17 mouse cellular contexts compared by ENCODE assay signal in genomic region chr16:87625816-87626215, GRCm38 (mm10).
A peak's percentile ranks its signal among the peaks of the same experiment; 100 is the strongest.
DNase-seq lines count a peak whose midpoint lies in the region; ATAC-seq and TF ChIP-seq lines count a peak whose summit lies in the region.
"Had no signal": no experiment of that assay in that cellular context is flagged by ENCODE, and none has a peak within 500 bp of the region (broad histone marks: within the 10 kb centered on the region; RNA-seq: fewer than 3 reads in every experiment).

No protein-coding gene starts in this region.

- H3K27me3 ChIP-seq in spleen, adult 2 months (ENCODE audit: control insufficient read depth, insufficient read depth, low read length): no peaks in the 10 kb centered on the region
- H3K27me3 ChIP-seq: embryonic facial prominence, embryonic 12.5 days had no signal

- H3K27ac ChIP-seq in spleen, adult 2 months (ENCODE audit: insufficient read depth, low read length): 0 out of 2 replicates have a peak overlapping the region, but pooled peaks have one; percentile 41
- H3K27ac ChIP-seq in bone marrow, adult 2 months (ENCODE audit: control insufficient read depth, insufficient read depth, low read depth, low read length, poor library complexity): peak overlapping the region; percentile 8; the same call in 1 of the 2 replicates
- H3K27ac ChIP-seq: embryonic facial prominence, embryonic 12.5 days; hindbrain, embryonic 10.5 days; hindbrain, embryonic 14.5 days had no signal

- TF ChIP-seq CTCF in spleen, adult 2 months (IDR thresholded peaks at IDR 0.05; ENCODE audit: extremely low read depth, insufficient read depth, insufficient read length, insufficient replicate concordance): no peak
- TF ChIP-seq CTCF in bone marrow, adult 2 months (IDR thresholded peaks at IDR 0.05; ENCODE audit: control insufficient read depth, insufficient read depth, low read length): no peak

- no peak for TF ChIP-seq POLR2A in spleen, adult 2 months (IDR thresholded peaks at IDR 0.05; ENCODE audit: low read depth, low read length)
- TF ChIP-seq POLR2A in bone marrow, adult 2 months (IDR thresholded peaks at IDR 0.05; ENCODE audit: borderline replicate concordance, control insufficient read depth, low read depth, low read length): no peak

- DNase-seq in heart, adult 11 months: peak; percentile 85
- DNase-seq in heart, adult 8-10 months (ENCODE audit: low spot score): no peak
- no peak for DNase-seq in spleen, adult 2 months (ENCODE audit: low read depth in 1 of 2, low spot score in 2 of 2)
- no peak for DNase-seq in spleen, postnatal 4 days (ENCODE audit: low spot score in 2 of 2)
- no peak for DNase-seq in B cell, adult 2 months
- no peak for DNase-seq in adrenal gland, adult 8-10 months
- DNase-seq: adrenal gland, postnatal 25 days; cerebellum, adult 11 months; cerebellum, adult 8-10 months; cerebellum, postnatal 14 days; kidney, adult 11 months had no signal

- no peaks in the 10 kb centered on the region for H3K36me3 ChIP-seq in spleen, adult 2 months (ENCODE audit: control insufficient read depth, insufficient read depth, low read length)
- H3K36me3 ChIP-seq: embryonic facial prominence, embryonic 12.5 days; hindbrain, embryonic 10.5 days had no signal

- peak; percentile 2; the same call in 1 of the 2 replicates for ATAC-seq in megakaryocyte progenitor cell, adult 5-6 weeks (replicated peaks; ENCODE audit: poor library complexity)
- ATAC-seq: forebrain, embryonic 16.5 days had no signal

- no peak overlapping the region for H3K4me3 ChIP-seq in spleen, adult 2 months (ENCODE audit: extremely low read depth, insufficient read depth, insufficient read length)
- no peak overlapping the region for H3K4me3 ChIP-seq in bone marrow, adult 2 months (replicated peaks; ENCODE audit: control insufficient read depth, low read depth, low read length)
- H3K4me3 ChIP-seq: embryonic facial prominence, embryonic 12.5 days; hindbrain, embryonic 10.5 days had no signal

- 91% methylated on average over 8 of the region's 8 CpGs for WGBS in spleen, adult 2 months
- 85% methylated on average over 8 of the region's 8 CpGs for WGBS in bone marrow, adult 2 months

- H3K4me1 ChIP-seq in spleen, adult 2 months (ENCODE audit: control insufficient read depth, insufficient read depth, insufficient read length): 0 out of 2 replicates have a peak, but pooled peaks cover 3% of the 10 kb centered on the region
- H3K4me1 ChIP-seq in bone marrow, adult 2 months (ENCODE audit: control insufficient read depth, insufficient read depth, low read length): peaks cover 2% of the 10 kb centered on the region; the same call in 1 of the 2 replicates
- H3K4me1 ChIP-seq: embryonic facial prominence, embryonic 12.5 days; hindbrain, embryonic 10.5 days had no signal
